Mouse (Mus musculus) testis, adult 2 months (tissue): ENCODE results near the gene Pim1. TPM values are rescaled to one million over a fixed set of nuclear protein-coding genes. Genes with fewer than 3 reads are reported as not detected.
"Not testable (repeated sequence)": the region's sequence is repeated elsewhere in the genome, so short reads cannot be mapped to it uniquely, and the experiment has no call there.

Experiments used
- H3K27ac ChIP-seq: fragments of 200-500 bp; 2 replicates; pipeline ENCODE4 v1.5.1; 2012; ENCODE audit warnings: low read depth, low read length; ENCODE audit not compliant: control insufficient read depth, insufficient read depth
- H3K27me3 ChIP-seq: fragments of 200-500 bp; 2 replicates; pipeline ENCODE4 v1.6.1; 2012; ENCODE audit warnings: mild to moderate bottlenecking, low read length, moderate library complexity; ENCODE audit not compliant: control insufficient read depth, insufficient read depth
- H3K36me3 ChIP-seq: fragments of 200-500 bp; 2 replicates; pipeline ENCODE4 v1.6.1; 2012; ENCODE audit warnings: mild to moderate bottlenecking, low read length; ENCODE audit not compliant: control insufficient read depth, insufficient read depth
- H3K4me1 ChIP-seq: fragments of 200-500 bp; 2 replicates; pipeline ENCODE4 v1.6.1; 2012; ENCODE audit warnings: low read length; ENCODE audit not compliant: control insufficient read depth, insufficient read depth
- H3K4me3 ChIP-seq: fragments of 200-500 bp; 2 replicates; pipeline ENCODE4 v1.5.1; 2012; ENCODE audit warnings: low read depth, mild to moderate bottlenecking, low read length, moderate library complexity, mixed read lengths; ENCODE audit not compliant: control insufficient read depth
- CTCF ChIP-seq: fragments of 200-500 bp; IDR thresholded peaks from 2 replicates; pipeline ENCODE4 v1.5.1; 2012; ENCODE audit warnings: low read depth, mild to moderate bottlenecking, inconsistent platforms, low read length, moderate library complexity; ENCODE audit not compliant: control insufficient read depth, insufficient read depth, insufficient replicate concordance
- POLR2A ChIP-seq: fragments of 200-500 bp; IDR thresholded peaks from 2 replicates; pipeline ENCODE4 v1.6.1; 2012; ENCODE audit warnings: low read depth, mild to moderate bottlenecking, inconsistent platforms, low read length, moderate library complexity; ENCODE audit not compliant: control insufficient read depth
- polyA plus RNA-seq: library from polyadenylated mRNA; depleted of rRNA; stranded (reverse); fragments of >200 nt; gene quantifications from 2 replicates; pipeline ENCODE4 v1.2.3, GENCODE M21; 2012

The Pim1 gene
- polyA plus RNA-seq, 1 experiment: 87.2 TPM

DNA sequence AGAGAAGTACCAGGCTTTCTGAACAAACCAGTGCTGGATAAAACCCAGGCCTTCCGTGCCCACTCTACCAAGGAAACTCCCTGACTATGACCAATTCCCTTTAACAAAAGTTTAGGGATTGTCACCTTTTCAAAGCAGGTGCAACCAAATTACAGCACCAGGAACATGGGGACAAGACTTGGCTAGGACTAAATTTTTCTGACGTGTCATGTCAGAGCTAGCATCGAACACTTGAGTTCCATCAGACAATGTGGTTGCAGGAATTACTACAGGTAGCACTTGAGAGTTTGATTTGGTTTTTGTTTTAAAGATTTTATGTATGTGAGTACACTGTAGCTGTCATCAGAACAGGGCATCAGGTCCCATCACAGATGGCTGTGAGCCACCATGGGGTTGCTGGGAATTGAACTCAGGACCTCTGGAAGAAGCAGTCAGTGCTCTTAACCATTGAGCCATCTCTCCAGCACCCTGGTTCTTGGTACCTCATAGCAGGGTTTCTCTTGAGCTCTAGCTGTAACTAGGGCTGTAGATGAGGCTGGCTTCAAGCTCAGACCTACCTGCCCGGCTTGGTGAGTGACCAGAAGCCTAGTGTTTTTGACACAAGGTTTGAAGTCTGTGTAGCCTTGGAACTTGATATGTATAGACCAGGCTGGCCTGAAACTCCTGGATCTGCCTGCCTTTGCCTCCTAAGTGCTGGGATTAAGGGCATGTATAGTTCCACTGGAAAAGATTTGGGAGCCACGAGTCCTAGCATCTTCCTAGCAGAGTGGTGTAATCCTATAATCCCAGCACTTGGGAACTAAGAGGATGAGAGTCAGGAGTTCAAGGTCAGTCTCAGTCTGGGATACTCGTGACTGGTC, 5.9 kb downstream of the Pim1 start:
- no peaks in the 10 kb centered on the region for H3K36me3 ChIP-seq
- no peak overlapping the region for H3K27ac ChIP-seq
- no peaks in the 10 kb centered on the region for H3K27me3 ChIP-seq
- no peak for TF ChIP-seq POLR2A
- no peak for TF ChIP-seq CTCF
- H3K4me1 ChIP-seq: peaks cover 11% of the 10 kb centered on the region
- no peak overlapping the region for H3K4me3 ChIP-seq

DNA sequence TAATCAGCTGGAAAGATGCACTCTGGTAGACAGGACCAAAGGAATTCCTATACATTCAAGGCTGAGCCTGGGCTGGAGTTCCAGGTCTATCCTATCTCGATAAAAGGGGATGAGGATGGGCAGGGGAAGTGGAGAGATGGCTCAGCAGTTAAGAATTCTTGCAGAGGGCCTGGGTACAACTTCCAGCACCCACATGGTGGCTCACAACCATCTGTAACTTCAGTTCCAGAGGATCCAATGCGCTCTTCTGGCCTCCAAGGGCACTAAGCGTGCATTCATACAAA, 6.5 kb downstream of the Pim1 start:
- no peak overlapping the region for H3K27ac ChIP-seq
- H3K27me3 ChIP-seq: no peaks in the 10 kb centered on the region
- peaks cover 6% of the 10 kb centered on the region for H3K4me1 ChIP-seq
- no peak for TF ChIP-seq CTCF
- TF ChIP-seq POLR2A: no peak
- H3K4me3 ChIP-seq: no peak overlapping the region
- no peaks in the 10 kb centered on the region for H3K36me3 ChIP-seq

DNA sequence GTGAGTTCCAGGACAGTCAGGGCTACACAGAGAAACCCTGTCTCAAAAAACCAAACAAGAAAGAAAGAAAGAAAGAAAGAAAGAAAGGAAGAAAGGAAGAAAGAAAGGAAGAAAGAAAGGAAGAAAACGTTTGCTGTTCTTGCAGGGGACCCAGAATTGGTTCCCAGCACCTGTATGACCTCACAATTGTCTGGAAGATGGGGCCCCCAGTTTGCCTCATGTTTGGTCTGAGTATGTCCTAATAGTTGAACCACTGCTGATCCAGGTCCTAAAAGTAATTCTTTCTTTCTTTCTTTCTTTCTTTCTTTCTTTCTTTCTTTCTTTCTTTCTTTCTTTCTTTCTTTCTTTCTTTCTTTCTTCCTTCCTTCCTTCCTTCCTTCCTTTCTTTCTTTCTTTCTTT, 6.9 kb downstream of the Pim1 start:
- not testable (repeated sequence) for H3K27me3 ChIP-seq, H3K36me3 ChIP-seq, H3K4me3 ChIP-seq, H3K4me1 ChIP-seq, H3K27ac ChIP-seq

DNA sequence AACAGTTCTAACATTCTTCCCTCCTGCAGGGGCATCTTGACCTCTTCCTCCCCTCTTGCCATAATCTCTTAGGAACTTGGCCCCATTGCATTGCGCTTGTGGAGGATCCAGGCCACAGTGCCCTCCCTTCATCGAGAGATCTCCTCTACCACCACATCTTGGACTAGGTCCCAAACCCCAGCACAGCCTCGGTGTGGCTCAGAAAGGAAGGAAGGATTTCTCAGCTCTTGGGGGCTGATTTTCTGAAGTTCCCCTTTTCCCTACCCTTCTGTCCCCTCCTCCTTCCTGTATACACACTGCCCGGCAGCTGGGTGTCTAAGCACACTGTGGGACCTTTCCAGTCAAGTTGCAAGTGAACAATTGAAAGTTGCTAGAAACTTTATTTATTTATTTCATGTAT, 7.5 kb downstream of the Pim1 start:
- Histone ChIP-seq H3K36me3 (no peaks in the 10 kb centered on the region), H3K4me3 (no peak overlapping the region), H3K27me3 (no peaks in the 10 kb centered on the region), H3K4me1 (peaks cover under 1% of the 10 kb centered on the region), H3K27ac (no peak overlapping the region)
- TF ChIP-seq POLR2A (no peak), CTCF (no peak)

DNA sequence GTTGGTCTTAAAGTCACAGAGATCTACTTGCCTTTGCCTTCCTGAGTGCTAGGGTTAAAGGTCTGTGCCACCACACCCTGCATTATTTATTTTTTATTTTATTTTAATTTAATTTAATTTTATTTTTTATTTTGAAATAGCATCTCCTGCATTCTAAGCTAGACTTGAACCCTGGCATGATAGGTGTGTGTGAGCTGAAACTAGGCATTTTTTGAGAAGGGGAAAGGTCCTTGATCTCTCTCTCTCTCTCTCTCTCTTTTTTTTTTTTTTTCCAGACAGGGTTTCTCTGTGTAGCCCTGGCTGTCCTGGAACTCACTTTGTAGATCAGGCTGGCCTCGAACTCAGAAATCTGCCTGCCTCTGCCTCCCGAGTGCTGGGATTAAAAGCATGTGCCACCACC, 8.4 kb downstream of the Pim1 start:
- H3K4me1 ChIP-seq, H3K36me3 ChIP-seq, H3K27ac ChIP-seq, H3K4me3 ChIP-seq, H3K27me3 ChIP-seq: not testable (repeated sequence)

DNA sequence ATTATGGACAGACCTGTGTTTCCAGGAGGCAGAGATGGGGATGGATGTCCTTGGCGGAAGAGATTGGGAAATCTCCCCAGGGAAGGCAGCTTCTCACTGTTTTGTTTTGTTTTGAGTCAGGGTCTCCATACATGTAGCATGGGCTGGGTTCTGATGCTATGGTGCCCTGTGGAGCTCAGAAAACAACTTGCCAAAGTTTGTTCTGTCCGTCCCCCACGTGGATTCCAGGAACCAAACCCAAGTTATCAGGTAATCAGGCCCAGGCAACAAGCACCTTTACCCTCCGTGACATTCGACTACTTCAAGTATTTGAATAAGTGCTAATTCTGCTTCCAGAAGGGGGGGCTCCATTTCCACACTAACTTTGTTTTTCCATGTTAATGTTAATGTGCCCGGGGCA, 9.0 kb downstream of the Pim1 start:
- no peak for TF ChIP-seq POLR2A
- TF ChIP-seq CTCF: no peak
- H3K27me3 ChIP-seq: no peaks in the 10 kb centered on the region
- no peak overlapping the region for H3K27ac ChIP-seq
- no peak overlapping the region for H3K4me3 ChIP-seq
- H3K4me1 ChIP-seq: peaks cover 3% of the 10 kb centered on the region; the same call in 1 of the 2 replicates
- H3K36me3 ChIP-seq: no peaks in the 10 kb centered on the region

DNA sequence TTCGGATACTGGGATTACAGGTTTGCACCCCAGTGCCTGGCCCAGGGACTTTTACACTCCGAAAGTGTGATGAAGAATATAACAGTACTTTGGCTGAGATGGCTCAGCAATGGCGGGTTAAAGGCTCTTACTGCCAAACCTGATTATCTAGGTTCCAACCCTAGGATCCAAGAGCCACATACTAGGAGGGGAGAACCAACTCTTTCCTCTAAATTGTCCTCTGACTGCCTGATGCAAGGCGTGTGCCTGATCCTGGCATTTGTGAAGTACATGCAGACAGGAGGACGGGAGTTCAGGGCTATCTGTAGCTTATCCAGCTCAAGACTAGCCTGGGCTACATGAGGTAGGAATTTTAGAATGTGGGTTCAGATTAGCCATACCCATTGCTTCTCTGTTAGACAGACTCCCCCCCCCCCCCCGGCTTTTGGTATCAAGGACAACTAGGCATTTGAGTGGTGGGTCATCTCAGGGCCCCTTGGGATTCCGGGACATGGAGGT, 9.7 kb downstream of the Pim1 start:
- H3K27ac ChIP-seq: no peak overlapping the region
- TF ChIP-seq POLR2A: no peak
- no peak for TF ChIP-seq CTCF
- no peak overlapping the region for H3K4me3 ChIP-seq
- no peaks in the 10 kb centered on the region for H3K36me3 ChIP-seq
- peaks cover 3% of the 10 kb centered on the region; the same call in 1 of the 2 replicates for H3K4me1 ChIP-seq
- H3K27me3 ChIP-seq: no peaks in the 10 kb centered on the region
